Mouse (Mus musculus) liver, postnatal 0 days (tissue): Measurements from ENCODE around the gene Cisd3.
"Not testable (repeated sequence)": the region's sequence is repeated elsewhere in the genome, so short reads cannot be mapped to it uniquely, and the experiment has no call there.

Experiments used
- CTCF ChIP-seq: sonication (generic); IDR thresholded peaks from 2 replicates; pipeline ENCODE4 v1.5.1; 2016; ENCODE audit warnings: antibody characterized with exemption, low read depth
- EP300 ChIP-seq: IDR thresholded peaks from 2 replicates; pipeline ENCODE4 v1.6.1; 2016; ENCODE audit warnings: antibody characterized with exemption, low read depth, mild to moderate bottlenecking

DNA sequence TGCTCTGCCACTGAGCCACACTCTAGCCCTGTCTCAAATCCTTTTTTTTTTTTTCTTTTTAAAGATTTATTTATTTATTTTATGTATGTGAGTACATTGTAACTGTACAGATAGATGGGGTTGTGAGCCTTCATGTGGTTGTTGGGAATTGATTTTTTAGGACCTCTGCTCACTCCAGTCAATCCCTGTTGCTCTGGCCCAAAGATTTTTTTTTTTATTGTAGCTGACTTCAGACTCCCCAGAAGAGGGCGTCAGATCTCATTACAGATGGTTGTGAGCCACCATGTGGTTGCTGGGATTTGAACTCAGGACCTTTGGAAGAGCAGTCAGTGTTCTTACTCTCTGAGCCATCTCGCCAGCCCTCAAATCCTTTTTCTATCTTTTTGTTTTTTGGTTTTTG is 24.4 kb downstream of the Cisd3 start:
- not testable (repeated sequence) for TF ChIP-seq CTCF, EP300
